Mouse (Mus musculus) A20 (cell line): ENCODE measurements around the gene Maml3.

Experiments
- DNase-seq: peaks from one replicate; pipeline ENCODE4 v3.0.0-alpha.2; 2011; ENCODE audit warnings: low read depth, low spot score

The Maml3 gene

GRCm38 (mm10) chr3:51825530-51825929 is 279.3 kb downstream of the Maml3 start:
- no peak for DNase-seq

GRCm38 (mm10) chr3:51824506-51824905 is 280.4 kb downstream of the Maml3 start:
- no peak for DNase-seq

- no peak for DNase-seq
Measured at GRCm38 (mm10) chr3:51821551-51821950, 283.3 kb downstream of the Maml3 start.

- DNase-seq, result no peak
Measured at GRCm38 (mm10) chr3:51819109-51819508, 285.8 kb downstream of the Maml3 start.

- DNase-seq, result no peak
Measured at GRCm38 (mm10) chr3:51817919-51818318, 287.0 kb downstream of the Maml3 start.

- no peak for DNase-seq
Measured at GRCm38 (mm10) chr3:51817329-51817728, 287.5 kb downstream of the Maml3 start.

- DNase-seq, result no peak
Measured at GRCm38 (mm10) chr3:51816517-51817285, 288.2 kb downstream of the Maml3 start.

GRCm38 (mm10) chr3:51814073-51814472 is 290.8 kb downstream of the Maml3 start:
- DNase-seq, result no peak

GRCm38 (mm10) chr3:51813186-51813585 is 291.7 kb downstream of the Maml3 start:
- no peak for DNase-seq

- no peak for DNase-seq
Measured at GRCm38 (mm10) chr3:51810731-51811130, 294.1 kb downstream of the Maml3 start.

- DNase-seq, result no peak
Measured at GRCm38 (mm10) chr3:51809822-51810221, 295.1 kb downstream of the Maml3 start.

GRCm38 (mm10) chr3:51807981-51808870 is 296.6 kb downstream of the Maml3 start:
- no peak for DNase-seq

- no peak for DNase-seq
Measured at GRCm38 (mm10) chr3:51805488-51806318, 299.2 kb downstream of the Maml3 start.

GRCm38 (mm10) chr3:51803903-51804302 is 301.0 kb downstream of the Maml3 start:
- no peak for DNase-seq

GRCm38 (mm10) chr3:51799650-51800049 is 305.2 kb downstream of the Maml3 start:
- no peak for DNase-seq

- peak; percentile 6 for DNase-seq
Measured at GRCm38 (mm10) chr3:51796838-51797237, 308.0 kb downstream of the Maml3 start.

GRCm38 (mm10) chr3:51796219-51796828 is 308.6 kb downstream of the Maml3 start:
- DNase-seq, result no peak

- DNase-seq, result no peak
Measured at GRCm38 (mm10) chr3:51791542-51791941, 313.3 kb downstream of the Maml3 start.

- no peak for DNase-seq
Measured at GRCm38 (mm10) chr3:51789389-51789904, 315.4 kb downstream of the Maml3 start.

GRCm38 (mm10) chr3:51788591-51789339 is 316.1 kb downstream of the Maml3 start:
- no peak for DNase-seq
